In the genomic region with DNA sequence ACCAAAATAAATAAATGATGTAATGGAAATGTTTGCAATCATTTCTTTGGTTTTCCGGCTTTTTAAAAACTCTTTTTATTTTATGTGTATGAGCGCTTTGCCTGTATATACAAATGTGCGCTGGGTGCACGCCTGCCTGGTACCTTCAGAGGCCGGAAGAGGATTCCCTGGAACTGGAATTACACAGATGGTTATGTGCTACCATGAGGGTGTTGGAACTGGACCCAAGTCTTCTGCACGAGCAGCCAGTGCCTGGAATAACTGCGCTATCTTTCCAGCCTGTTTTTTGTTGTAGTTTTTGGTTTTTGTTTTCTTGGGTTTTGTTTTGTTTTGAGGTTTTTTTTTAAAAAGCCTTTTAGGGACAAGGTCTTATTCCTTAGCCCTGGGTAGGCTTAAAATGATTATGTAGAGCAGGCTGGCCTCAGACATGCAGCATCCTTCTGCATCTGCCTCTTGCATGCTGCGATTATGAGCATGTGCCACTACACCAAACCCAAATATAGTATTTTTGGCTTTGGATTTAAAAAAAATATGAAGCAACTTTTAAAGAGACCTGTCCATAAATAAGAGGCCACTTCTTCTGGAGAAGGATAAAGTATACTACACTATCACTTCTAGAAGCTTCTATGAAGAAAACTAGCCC, we compare ENCODE assay signal across 19 mouse cellular contexts. TPM values are rescaled to one million over a fixed set of nuclear protein-coding genes. Genes with fewer than 3 reads are reported as not detected.
DNase-seq lines count a peak whose midpoint lies in the region; ATAC-seq and TF ChIP-seq lines count a peak whose summit lies in the region.
"Had no signal": no experiment of that assay in that cellular context is flagged by ENCODE, and none has a peak within 500 bp of the region (broad histone marks: within the 10 kb centered on the region; RNA-seq: fewer than 3 reads in every experiment).

No protein-coding gene starts in this region.

- H3K9ac ChIP-seq in forebrain, embryonic 14.5 days (ENCODE audit: low read length): no peak overlapping the region
- no peak overlapping the region for H3K9ac ChIP-seq in forebrain, embryonic 13.5 days
- no peak overlapping the region for H3K9ac ChIP-seq in heart, adult 2 months (ENCODE audit: low read depth, low read length)
- H3K9ac ChIP-seq: hindbrain, embryonic 15.5 days; limb, embryonic 13.5 days; liver, embryonic 14.5 days; lung, embryonic 14.5 days; midbrain, embryonic 13.5 days had no signal

- TF ChIP-seq CTCF in heart, adult 2 months (IDR thresholded peaks at IDR 0.05): no peak

- no peaks in the 10 kb centered on the region for H3K36me3 ChIP-seq in forebrain, embryonic 14.5 days (ENCODE audit: control insufficient read depth, insufficient read depth, low read length)
- H3K36me3 ChIP-seq in forebrain, embryonic 13.5 days (ENCODE audit: poor library complexity, severe bottlenecking): peaks cover 4% of the 10 kb centered on the region; the same call in 1 of the 2 replicates
- peaks cover 2% of the 10 kb centered on the region; the same call in 1 of the 2 replicates for H3K36me3 ChIP-seq in heart, adult 2 months (ENCODE audit: control insufficient read depth, insufficient read depth, low read length)
- H3K36me3 ChIP-seq: hindbrain, embryonic 15.5 days; midbrain, embryonic 13.5 days had no signal

- H3K79me2 ChIP-seq in heart, adult 2 months (replicated peaks; ENCODE audit: control insufficient read depth, insufficient read depth, low read length): peaks cover 11% of the 10 kb centered on the region

- H3K4me1 ChIP-seq in forebrain, embryonic 14.5 days (ENCODE audit: control insufficient read depth, insufficient read depth, low read length): no peaks in the 10 kb centered on the region
- H3K4me1 ChIP-seq in forebrain, embryonic 13.5 days: no peaks in the 10 kb centered on the region
- peaks cover 5% of the 10 kb centered on the region for H3K4me1 ChIP-seq in heart, adult 2 months (ENCODE audit: control insufficient read depth, insufficient read depth, low read length)
- H3K4me1 ChIP-seq: hindbrain, embryonic 15.5 days; limb, embryonic 13.5 days; midbrain, embryonic 13.5 days had no signal

- H3K4me2 ChIP-seq in forebrain, embryonic 14.5 days (ENCODE audit: low read length): no peak overlapping the region
- no peak overlapping the region for H3K4me2 ChIP-seq in forebrain, embryonic 13.5 days
- H3K4me2 ChIP-seq: heart, embryonic 11.5 days; hindbrain, embryonic 15.5 days; limb, embryonic 13.5 days; lung, embryonic 14.5 days; midbrain, embryonic 13.5 days had no signal

- no peaks in the 10 kb centered on the region for H3K27me3 ChIP-seq in forebrain, embryonic 14.5 days (replicated peaks; ENCODE audit: control insufficient read depth, insufficient read depth, low read length)
- H3K27me3 ChIP-seq in forebrain, embryonic 13.5 days: no peaks in the 10 kb centered on the region
- H3K27me3 ChIP-seq in heart, adult 2 months (ENCODE audit: control insufficient read depth, insufficient read depth, low read length): no peaks in the 10 kb centered on the region
- H3K27me3 ChIP-seq: hindbrain, embryonic 15.5 days; limb, embryonic 13.5 days; megakaryocyte, embryonic 14.5 days; midbrain, embryonic 13.5 days had no signal

- ATAC-seq in forebrain, embryonic 14.5 days: no peak
- no peak for ATAC-seq in forebrain, embryonic 13.5 days
- ATAC-seq: midbrain, embryonic 13.5 days had no signal

- peak; percentile 21 for DNase-seq in forebrain, embryonic 14.5 days (ENCODE audit: low spot score)
- DNase-seq in heart, adult 2 months: no peak
- DNase-seq in heart, adult 11 months: no peak
- DNase-seq in cerebellum, adult 18-20 months: peak; percentile 71 to 76
- peak; percentile 64 to 70 for DNase-seq in cerebellum, postnatal 14 days
- DNase-seq in adrenal gland, postnatal 4 days (ENCODE audit: low spot score in 2 of 2): no peak
- no peak for DNase-seq in adrenal gland, postnatal 25 days
- DNase-seq: adrenal gland, postnatal 10 days; kidney, adult 8-10 months; right cerebral cortex, postnatal 25 days had no signal

- 91% methylated on average over 8 of the region's 8 CpGs for WGBS in forebrain, embryonic 14.5 days
- WGBS in forebrain, embryonic 13.5 days: 93% methylated on average over 8 of the region's 8 CpGs
- 80% methylated on average over 8 of the region's 8 CpGs for WGBS in heart, adult 2 months

- no peak overlapping the region for H3K4me3 ChIP-seq in forebrain, embryonic 14.5 days (ENCODE audit: low read depth, low read length)
- no peak overlapping the region for H3K4me3 ChIP-seq in forebrain, embryonic 13.5 days
- no peak overlapping the region for H3K4me3 ChIP-seq in heart, adult 2 months
- H3K4me3 ChIP-seq: embryonic facial prominence, embryonic 10.5 days; hindbrain, embryonic 15.5 days; limb, embryonic 13.5 days; megakaryocyte, embryonic 14.5 days; midbrain, embryonic 13.5 days had no signal

- no peak for TF ChIP-seq POLR2A in heart, adult 2 months (IDR thresholded peaks at IDR 0.05; ENCODE audit: insufficient read depth, low read depth, low read length)

- intact Hi-C loops in heart, adult 2 months (cut with DNase I): no loop called here

- TF ChIP-seq EP300 in heart, adult 2 months (IDR thresholded peaks at IDR 0.05; ENCODE audit: insufficient read depth, low read depth, low read length): no peak

- no peaks in the 10 kb centered on the region for H3K9me3 ChIP-seq in forebrain, embryonic 14.5 days (replicated peaks; ENCODE audit: control insufficient read depth, low read length)
- no peaks in the 10 kb centered on the region for H3K9me3 ChIP-seq in forebrain, embryonic 13.5 days (replicated peaks)
- H3K9me3 ChIP-seq: embryonic facial prominence, embryonic 10.5 days; hindbrain, embryonic 15.5 days; limb, embryonic 13.5 days; megakaryocyte, embryonic 14.5 days; midbrain, embryonic 13.5 days had no signal

- no peak overlapping the region for H3K27ac ChIP-seq in forebrain, embryonic 14.5 days (ENCODE audit: low read depth, low read length)
- H3K27ac ChIP-seq in forebrain, embryonic 13.5 days: no peak overlapping the region
- peak overlapping the region; percentile 5; the same call in 1 of the 2 replicates for H3K27ac ChIP-seq in heart, adult 2 months
- H3K27ac ChIP-seq: embryonic facial prominence, embryonic 10.5 days; hindbrain, embryonic 15.5 days; limb, embryonic 13.5 days; liver, embryonic 14.5 days; midbrain, embryonic 13.5 days had no signal

RNA-seq across cellular contexts. Expression of a gene that starts 17.7 kb away (rescaled TPM):
- polyA plus RNA-seq in forebrain, embryonic 14.5 days (2014; fragmentation: Nextera tagmentation; extraction: Ambion mirVana): 3.0 and 3.6 TPM in 2 replicates
- 3.4 and 4.4 TPM in 2 replicates for polyA plus RNA-seq in forebrain, embryonic 13.5 days (2015; fragmentation: Nextera tagmentation; extraction: Ambion mirVana)
- total RNA-seq in heart, adult 2 months (2021): 10 to 100 TPM; 12.2 to 28.1 TPM
- polyA plus RNA-seq in heart, adult 2 months (2012; rRNA removed): 4.2 and 7.1 TPM in 2 replicates
- 10 to 100 TPM; 11.9 to 16.0 TPM for total RNA-seq in adrenal gland, postnatal 4 days (2021)
- 7.7 and 8.6 TPM in 2 replicates for total RNA-seq in adrenal gland, postnatal 25 days (2021)

RNA-seq across cellular contexts. Expression of a gene that starts 41.3 kb away (rescaled TPM):
- polyA plus RNA-seq in forebrain, embryonic 14.5 days (2014; fragmentation: Nextera tagmentation; extraction: Ambion mirVana): 163 and 176 TPM in 2 replicates
- 168 and 175 TPM in 2 replicates for polyA plus RNA-seq in forebrain, embryonic 13.5 days (2015; fragmentation: Nextera tagmentation; extraction: Ambion mirVana)
- total RNA-seq in heart, adult 2 months (2021): 10 to 100 TPM; 39.9 to 42.9 TPM
- 8.9 and 20.6 TPM in 2 replicates for polyA plus RNA-seq in heart, adult 2 months (2012; rRNA removed)
- 10 to 100 TPM; 50.3 to 56.2 TPM for total RNA-seq in adrenal gland, postnatal 4 days (2021)
- total RNA-seq in adrenal gland, postnatal 25 days (2021): 55.7 and 62.3 TPM in 2 replicates

Comparison
In these comparisons a context has a peak if more than half of its experiments do, and no peak if none do; other contexts are left out.
1. DNase-seq: peak in forebrain, embryonic 14.5 days (single experiment), cerebellum, adult 18-20 months (2 of 2) and cerebellum, postnatal 14 days (2 of 2); none in heart, adult 2 months (0 of 2), heart, adult 11 months (single experiment), adrenal gland, postnatal 4 days (0 of 2) and adrenal gland, postnatal 25 days (single experiment).